Mouse (Mus musculus): ENCODE measurements around the gene Btbd35f21.
"Not testable (repeated sequence)": the region's sequence is repeated elsewhere in the genome, so short reads cannot be mapped to it uniquely, and the experiment has no call there.

Btbd35f21 gene

DNA sequence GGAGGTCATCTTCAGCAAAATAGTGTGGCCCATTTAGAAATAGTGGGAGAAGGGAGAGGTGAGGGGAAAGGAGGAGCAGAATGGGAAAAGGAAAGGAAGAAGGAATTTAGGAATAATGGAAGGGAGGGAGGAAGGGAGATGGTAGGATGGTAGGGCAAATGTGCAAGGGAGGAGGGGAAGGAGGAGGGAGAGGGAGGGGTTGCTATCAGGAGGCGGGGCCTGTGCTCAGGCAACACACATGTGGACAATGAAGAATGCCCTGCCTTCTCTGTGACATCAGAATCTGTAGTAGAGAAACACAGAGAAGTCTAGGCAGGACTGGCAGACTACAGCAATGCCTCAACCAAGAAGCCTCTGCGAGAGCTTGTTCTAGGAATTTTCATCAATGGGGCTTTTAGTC is at the start of gene Btbd35f21:
Gene Btbd35f21 (plus strand): TSS at position 301 of the 400 bp plus-strand sequence.
- not testable (repeated sequence) for DNase-seq
